Mouse (Mus musculus): Measurements from ENCODE around the gene Camk1d.

DNA sequence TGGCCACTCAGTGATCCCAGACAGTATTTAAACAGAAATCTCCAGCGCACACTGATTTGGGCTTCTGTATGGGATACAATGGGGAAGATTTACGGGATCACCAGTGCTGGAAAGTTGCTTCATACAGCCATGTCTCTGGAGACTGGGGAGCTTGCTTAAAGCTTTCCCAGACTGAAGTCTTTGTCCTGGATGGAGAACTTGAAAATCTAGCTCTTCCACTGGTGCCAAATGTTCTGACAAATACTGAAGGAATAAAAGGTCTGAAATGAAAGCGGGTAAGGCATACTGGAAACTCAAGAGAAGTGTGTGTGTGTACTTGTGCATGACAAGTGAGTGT is 427.3 kb downstream of the Camk1d start:
- no peak for TF ChIP-seq EP300 (IDR thresholded peaks at IDR 0.05; ENCODE audit: low read depth)
- no peak for TF ChIP-seq CTCF (IDR thresholded peaks at IDR 0.05; ENCODE audit: low read depth)
